Mouse (Mus musculus) midbrain, embryonic 16.5 days (tissue): ENCODE results near the gene Dnaic2. TPM values are rescaled to one million over a fixed set of nuclear protein-coding genes. Genes with fewer than 3 reads are reported as not detected.

Experiments used
- ATAC-seq: fragments of 200-750 bp; cut with Nextera tagmentation; 2 replicates; pipeline ENCODE4 v1.8.0; 2017; ENCODE audit warnings: moderate TSS enrichment
- H3K27ac ChIP-seq: fragments of 300-500 bp; sonication (generic); 2 replicates; pipeline ENCODE4 v1.5.1; 2014; ENCODE audit warnings: mild to moderate bottlenecking, low read length, mixed read lengths
- H3K27me3 ChIP-seq: fragments of 300-500 bp; sonication (generic); 2 replicates; pipeline ENCODE4 v1.6.1; 2014; ENCODE audit warnings: low read depth, low read length, mixed read lengths; ENCODE audit not compliant: control insufficient read depth, insufficient read depth
- H3K36me3 ChIP-seq: fragments of 300-500 bp; sonication (generic); 2 replicates; pipeline ENCODE4 v1.6.1; 2014; ENCODE audit warnings: mild to moderate bottlenecking, low read length, moderate library complexity, mixed read lengths; ENCODE audit not compliant: control insufficient read depth, insufficient read depth
- H3K4me1 ChIP-seq: fragments of 300-500 bp; sonication (generic); 2 replicates; pipeline ENCODE4 v1.6.1; 2014; ENCODE audit warnings: mild to moderate bottlenecking, low read length, mixed read lengths; ENCODE audit not compliant: control insufficient read depth, insufficient read depth
- H3K4me2 ChIP-seq: fragments of 300-500 bp; sonication (generic); 2 replicates; pipeline ENCODE4 v1.6.1; 2014; ENCODE audit warnings: mild to moderate bottlenecking, low read length, mixed read lengths
- H3K4me3 ChIP-seq: fragments of 300-500 bp; sonication (generic); 2 replicates; pipeline ENCODE4 v1.5.1; 2014; ENCODE audit warnings: low read depth, mild to moderate bottlenecking, low read length, moderate library complexity, mixed read lengths
- H3K9ac ChIP-seq: fragments of 300-500 bp; sonication (generic); 2 replicates; pipeline ENCODE4 v1.6.1; 2014; ENCODE audit warnings: low read depth, low read length, mixed read lengths
- H3K9me3 ChIP-seq: fragments of 300-500 bp; sonication (generic); replicated peaks from 2 replicates; pipeline ENCODE4 v1.6.1; 2014; ENCODE audit warnings: mild to moderate bottlenecking, low read length, mixed read lengths; ENCODE audit not compliant: control insufficient read depth, poor library complexity, severe bottlenecking
- WGBS: fragments of 180-500 bp; shearing (Covaris S2); extraction: QIAGEN DNeasy Blood & Tissue Kit; methylation state at CpG from one replicate; pipeline ENCODE4 v1.1.7; 2014; 5-methylcytosine and 5-hydroxymethylcytosine counted together
- polyA plus RNA-seq: library from polyadenylated mRNA; unstranded; fragments of >200 nt; fragmentation: Nextera tagmentation; extraction: Ambion mirVana; gene quantifications from 2 replicates; pipeline ENCODE4 v1.2.1, GENCODE M21; 2015

Dnaic2 gene
- polyA plus RNA-seq, 1 experiment from 2014 or later = 3.1 TPM

DNA sequence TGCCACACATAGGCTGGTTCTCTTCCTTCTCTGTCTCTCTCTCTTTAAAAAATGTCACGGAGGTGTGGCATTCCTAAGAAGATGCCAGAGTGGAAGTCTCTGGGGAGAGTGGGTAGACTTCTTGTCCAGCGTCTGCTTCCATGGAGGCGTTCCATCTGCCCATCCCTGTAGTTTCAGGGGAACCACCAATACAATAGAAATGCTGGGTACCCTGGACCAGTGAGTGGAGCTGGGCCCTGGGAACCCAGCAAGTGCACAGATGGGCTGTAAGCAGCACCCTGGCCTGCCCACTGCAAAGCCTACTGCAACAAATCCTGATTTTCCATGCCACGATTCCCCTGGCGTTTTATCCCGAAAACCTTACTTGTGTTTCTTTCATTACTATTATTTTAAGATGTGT is 12.7 kb upstream of the Dnaic2 start:
- Histone ChIP-seq H3K9me3 (no peaks in the 10 kb centered on the region), H3K4me3 (no peak overlapping the region), H3K27ac (no peak overlapping the region), H3K4me2 (no peak overlapping the region), H3K9ac (no peak overlapping the region), H3K4me1 (0 out of 2 replicates have a peak, but pooled peaks cover 2% of the 10 kb centered on the region), H3K27me3 (no peaks in the 10 kb centered on the region), H3K36me3 (no peaks in the 10 kb centered on the region)
- ATAC-seq = no peak
- WGBS = 89% methylated on average over 6 of the region's 6 CpGs

DNA sequence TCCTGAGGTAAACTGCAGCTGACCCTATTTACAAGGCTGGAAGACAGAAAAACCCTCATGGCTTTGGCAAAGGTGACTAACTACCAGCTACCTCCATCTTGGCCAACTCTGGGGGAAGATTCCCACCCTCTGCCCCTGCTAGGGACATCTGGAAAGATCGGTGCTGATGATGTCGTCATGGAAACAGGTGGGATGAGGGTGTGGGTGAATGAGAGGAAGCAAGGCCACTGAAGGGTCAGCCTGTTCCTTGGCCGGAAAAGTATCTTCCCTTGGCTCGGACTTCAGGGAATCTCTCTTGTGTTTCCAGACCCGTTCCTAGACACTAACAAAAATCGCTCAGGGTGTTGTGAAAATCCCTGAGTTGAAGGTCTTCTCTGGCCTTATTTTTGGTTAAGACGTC is 11.7 kb upstream of the Dnaic2 start:
- 76% methylated on average over 7 of the region's 7 CpGs for WGBS
- no peak for ATAC-seq

DNA sequence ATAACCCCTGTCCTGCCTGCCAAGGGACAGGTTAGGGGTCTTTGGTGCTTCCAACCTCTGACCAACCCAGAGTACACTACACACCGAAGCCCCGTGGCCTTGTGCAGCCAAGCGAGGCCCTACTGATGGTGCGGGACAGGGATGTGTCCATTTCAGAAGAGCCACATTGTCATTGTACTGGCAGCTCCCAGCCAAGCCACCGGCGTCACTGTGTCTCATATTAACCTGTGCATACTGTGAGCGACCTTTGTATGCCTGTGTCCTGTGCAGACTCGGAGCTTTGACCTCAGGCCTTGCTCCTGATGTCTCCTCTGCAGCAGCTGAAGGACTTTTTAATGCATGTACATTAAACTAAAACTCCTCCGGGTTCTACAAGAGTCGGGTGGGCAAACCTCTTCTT is 6.7 kb upstream of the Dnaic2 start:
- Histone ChIP-seq H3K4me2 (no peak overlapping the region), H3K4me3 (no peak overlapping the region), H3K27me3 (no peaks in the 10 kb centered on the region), H3K36me3 (no peaks in the 10 kb centered on the region), H3K27ac (no peak overlapping the region), H3K4me1 (no peaks in the 10 kb centered on the region), H3K9ac (no peak overlapping the region), H3K9me3 (no peaks in the 10 kb centered on the region)
- no peak for ATAC-seq
- WGBS = 91% methylated on average over 10 of the region's 10 CpGs

More for the DNA sequence above, 11.7 kb upstream of the Dnaic2 start:
- H3K9ac ChIP-seq = no peak overlapping the region
- no peak overlapping the region for H3K4me2 ChIP-seq
- no peaks in the 10 kb centered on the region for H3K27me3 ChIP-seq
- H3K27ac ChIP-seq = no peak overlapping the region
- no peaks in the 10 kb centered on the region for H3K36me3 ChIP-seq
- no peak overlapping the region for H3K4me3 ChIP-seq
- no peaks in the 10 kb centered on the region for H3K9me3 ChIP-seq
- H3K4me1 ChIP-seq = 0 out of 2 replicates have a peak, but pooled peaks cover 2% of the 10 kb centered on the region

DNA sequence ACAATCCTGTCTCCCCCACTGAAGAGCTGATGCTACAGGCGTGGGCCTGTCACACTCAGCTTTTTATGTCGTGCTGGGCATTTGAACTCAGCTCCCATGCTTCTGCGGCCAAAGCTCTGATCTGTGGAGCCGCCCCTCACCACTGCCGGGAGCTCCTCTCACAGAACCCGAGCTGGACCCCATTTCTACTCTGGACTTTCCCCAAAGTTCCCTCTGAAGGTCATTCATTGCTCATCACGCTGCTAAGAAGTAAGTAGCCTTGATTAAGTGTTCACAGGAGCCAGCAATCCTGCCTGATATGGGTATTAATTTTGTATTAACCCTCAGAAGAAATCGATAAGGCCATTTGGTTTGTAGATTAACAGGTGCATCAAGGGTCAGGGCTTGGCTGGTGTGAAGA is 4.8 kb upstream of the Dnaic2 start:
- Histone ChIP-seq H3K36me3 (no peaks in the 10 kb centered on the region), H3K4me3 (no peak overlapping the region), H3K4me1 (peaks cover 5% of the 10 kb centered on the region), H3K9ac (no peak overlapping the region), H3K27me3 (no peaks in the 10 kb centered on the region), H3K27ac (no peak overlapping the region), H3K9me3 (no peaks in the 10 kb centered on the region), H3K4me2 (no peak overlapping the region)
- no peak for ATAC-seq
- 84% methylated on average over 8 of the region's 8 CpGs for WGBS

DNA sequence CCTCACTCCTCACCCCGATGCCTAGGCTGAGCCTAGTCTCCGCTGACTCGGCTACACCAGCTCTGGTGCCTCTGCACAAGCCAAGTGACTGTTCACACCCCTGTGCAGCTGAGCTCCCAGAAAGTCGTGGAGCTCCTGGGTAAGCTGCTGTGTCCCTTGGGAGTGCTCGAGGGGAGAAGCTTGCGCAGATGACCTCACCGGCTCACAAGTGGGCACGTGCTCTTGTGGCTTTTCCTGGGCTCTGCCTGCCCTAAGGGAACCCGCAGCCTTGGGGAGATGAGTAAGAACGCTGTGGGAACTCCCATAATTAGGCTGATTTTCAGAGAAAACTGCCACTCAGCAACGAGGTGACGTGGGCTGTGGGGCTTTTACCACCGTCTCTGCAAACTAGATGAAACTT is 4.2 kb upstream of the Dnaic2 start:
- H3K4me2 ChIP-seq = no peak overlapping the region
- no peak overlapping the region for H3K27ac ChIP-seq
- H3K4me1 ChIP-seq = peaks cover 11% of the 10 kb centered on the region
- no peak overlapping the region for H3K9ac ChIP-seq
- no peaks in the 10 kb centered on the region for H3K36me3 ChIP-seq
- H3K27me3 ChIP-seq = no peaks in the 10 kb centered on the region
- no peak for ATAC-seq
- no peaks in the 10 kb centered on the region for H3K9me3 ChIP-seq
- H3K4me3 ChIP-seq = no peak overlapping the region
- WGBS = 81% methylated on average over 13 of the region's 13 CpGs

DNA sequence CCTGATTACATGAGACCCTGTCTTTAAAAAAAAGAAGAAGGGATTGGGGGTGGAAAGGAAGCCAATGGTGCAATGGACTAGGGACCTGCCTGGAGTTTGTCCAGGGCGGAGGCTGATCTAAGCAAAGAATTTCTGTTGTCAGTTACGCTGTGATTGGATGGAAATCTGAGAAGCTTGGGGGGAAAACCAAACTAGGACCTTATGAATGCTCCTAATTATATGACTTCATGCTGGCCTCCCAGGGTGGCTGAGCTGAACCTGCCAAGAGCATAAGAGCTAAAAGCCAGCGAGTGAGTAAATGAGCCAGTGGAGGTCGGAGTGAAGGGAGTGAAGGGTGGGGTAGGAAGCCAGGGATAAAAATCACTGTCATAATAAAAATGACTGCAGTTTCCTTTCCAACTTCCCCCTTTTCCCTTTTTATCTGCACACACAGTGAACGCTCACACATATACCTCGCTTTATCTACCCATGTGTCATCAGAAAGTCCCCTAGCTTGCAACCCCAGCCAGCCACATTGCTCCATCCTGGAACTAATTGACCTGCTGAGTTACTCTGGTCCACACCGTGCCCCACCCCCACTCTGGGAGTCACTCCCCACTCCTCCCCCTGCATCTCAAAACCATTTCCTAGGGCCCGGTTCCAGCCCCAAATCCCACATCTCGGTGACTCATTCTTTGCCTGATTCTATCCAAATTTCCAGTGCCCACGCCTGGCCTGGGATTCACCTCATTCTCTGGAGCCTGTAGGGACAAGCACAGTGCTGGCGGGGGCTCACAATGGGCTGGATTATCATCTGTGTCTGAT is 2.2 kb upstream of the Dnaic2 start:
- H3K27ac ChIP-seq = no peak overlapping the region
- H3K9ac ChIP-seq = no peak overlapping the region
- no peak for ATAC-seq
- H3K36me3 ChIP-seq = no peaks in the 10 kb centered on the region
- H3K27me3 ChIP-seq = no peaks in the 10 kb centered on the region
- H3K4me1 ChIP-seq = peaks cover 14% of the 10 kb centered on the region
- H3K9me3 ChIP-seq = no peaks in the 10 kb centered on the region
- no peak overlapping the region for H3K4me2 ChIP-seq
- no peak overlapping the region for H3K4me3 ChIP-seq
- WGBS = 69% methylated on average over 11 of the region's 11 CpGs

DNA sequence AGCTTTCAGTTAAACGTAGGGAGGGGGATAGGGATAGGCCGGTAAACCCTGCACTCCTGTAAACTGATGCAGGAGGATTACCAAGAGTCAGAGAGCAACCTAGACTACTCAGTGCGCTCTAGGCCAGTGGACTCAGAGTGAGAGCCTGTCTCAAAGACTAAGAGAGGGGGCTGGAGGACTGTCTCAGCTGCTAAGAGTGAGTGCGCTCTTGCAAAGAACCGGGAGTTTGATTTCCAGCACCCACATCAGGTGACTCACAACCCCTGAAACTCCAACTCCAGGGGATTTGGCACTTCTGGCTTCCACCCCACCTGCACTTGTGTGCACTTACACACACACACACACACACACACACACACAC is 598 bp downstream of the Dnaic2 start:
- H3K4me1 ChIP-seq = peaks cover 14% of the 10 kb centered on the region
- no peaks in the 10 kb centered on the region for H3K27me3 ChIP-seq
- no peak overlapping the region; the same call in 1 of the 2 replicates for H3K27ac ChIP-seq
- H3K4me2 ChIP-seq = peak overlapping the region; percentile 87
- peak overlapping the region; percentile 42 for H3K4me3 ChIP-seq
- peak; percentile 68 for ATAC-seq
- H3K9me3 ChIP-seq = no peaks in the 10 kb centered on the region
- H3K36me3 ChIP-seq = no peaks in the 10 kb centered on the region
- WGBS = 18% methylated on average over 5 of the region's 5 CpGs
- peak overlapping the region; percentile 39; the same call in 1 of the 2 replicates for H3K9ac ChIP-seq

DNA sequence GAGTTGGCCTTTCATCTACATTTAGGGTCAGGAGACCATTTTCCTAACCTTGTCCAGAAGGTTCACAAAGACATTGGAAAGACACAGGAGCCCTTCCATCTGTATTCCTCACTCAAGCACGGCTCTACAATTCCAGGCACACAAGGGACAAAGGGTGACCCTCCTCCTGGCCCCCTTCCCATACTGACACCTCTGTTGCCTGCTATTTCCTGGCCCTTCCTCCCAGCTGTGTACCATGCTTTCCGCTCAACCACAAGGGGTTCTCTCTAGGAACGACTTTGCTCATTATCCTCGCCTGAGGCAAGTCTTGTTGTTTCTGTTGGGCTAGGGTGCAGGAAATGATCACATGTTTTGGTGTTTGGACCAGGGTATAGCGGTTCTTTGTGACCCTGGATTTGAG is 1.1 kb downstream of the Dnaic2 start:
- no peak for ATAC-seq
- H3K9ac ChIP-seq = no peak overlapping the region
- WGBS = 53% methylated on average over 5 of the region's 5 CpGs
- H3K4me1 ChIP-seq = peaks cover 14% of the 10 kb centered on the region
- no peaks in the 10 kb centered on the region for H3K27me3 ChIP-seq
- H3K4me3 ChIP-seq = no peak overlapping the region
- no peak overlapping the region for H3K4me2 ChIP-seq
- H3K27ac ChIP-seq = no peak overlapping the region
- H3K9me3 ChIP-seq = no peaks in the 10 kb centered on the region
- H3K36me3 ChIP-seq = no peaks in the 10 kb centered on the region

DNA sequence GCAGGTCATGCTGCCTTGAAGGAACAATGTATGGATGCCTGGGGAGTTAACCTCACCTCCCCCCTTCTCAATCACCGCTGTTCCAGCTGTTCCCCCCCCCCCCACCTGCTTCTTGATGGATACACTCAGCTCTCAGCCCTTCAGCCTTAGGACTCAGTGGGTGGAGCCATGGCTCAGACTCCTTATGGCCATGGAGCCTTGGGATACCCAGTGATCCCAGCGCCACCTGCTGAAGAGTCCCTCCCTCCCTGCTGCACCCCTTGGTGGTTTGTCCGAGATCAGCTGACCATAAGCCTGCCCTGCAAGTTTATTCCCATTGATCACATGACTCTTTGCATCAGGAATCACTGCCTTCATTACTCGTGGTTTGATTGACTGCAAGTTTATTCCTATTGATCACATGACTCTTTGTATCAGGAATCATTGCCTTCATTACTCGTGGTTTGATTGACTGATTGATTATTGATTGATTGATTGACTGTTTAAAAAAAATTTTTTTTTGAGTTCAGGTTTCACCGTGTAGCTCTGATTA is 2.7 kb downstream of the Dnaic2 start:
- H3K4me3 ChIP-seq = no peak overlapping the region
- WGBS = 59% methylated on average over 5 of the region's 6 CpGs
- H3K27me3 ChIP-seq = no peaks in the 10 kb centered on the region
- H3K9me3 ChIP-seq = no peaks in the 10 kb centered on the region
- H3K4me1 ChIP-seq = peaks cover 14% of the 10 kb centered on the region
- no peak overlapping the region for H3K4me2 ChIP-seq
- no peak overlapping the region for H3K27ac ChIP-seq
- ATAC-seq = no peak
- H3K9ac ChIP-seq = no peak overlapping the region
- H3K36me3 ChIP-seq = no peaks in the 10 kb centered on the region
